9 mouse cellular contexts compared by ENCODE assay signal in genomic region chr19:6342276-6342933, GRCm38 (mm10). TPM values are rescaled to one million over a fixed set of nuclear protein-coding genes. Genes with fewer than 3 reads are reported as not detected.
DNase-seq lines count a peak whose midpoint lies in the region; ATAC-seq and TF ChIP-seq lines count a peak whose summit lies in the region.
"Had no signal": no experiment of that assay in that cellular context is flagged by ENCODE, and none has a peak within 500 bp of the region (broad histone marks: within the 10 kb centered on the region; RNA-seq: fewer than 3 reads in every experiment).

No protein-coding gene starts in this region.

- no peak for ATAC-seq in kidney, embryonic 16.5 days (ENCODE audit: low FRiP score, low TSS enrichment)
- no peak for ATAC-seq in heart, embryonic 16.5 days (replicated peaks; ENCODE audit: extremely low read depth, insufficient read depth, low FRiP score)
- ATAC-seq in liver, embryonic 14.5 days (ENCODE audit: insufficient read depth), result no peak
- no peak for ATAC-seq in megakaryocyte progenitor cell, adult 5-6 weeks (replicated peaks; ENCODE audit: poor library complexity)
- ATAC-seq: activated CD4-positive, CD25-positive, alpha-beta regulatory T cell, adult 4 months had no signal

- 72% methylated on average over 5 of the region's 5 CpGs for WGBS in kidney, embryonic 16.5 days
- 69% methylated on average over 5 of the region's 5 CpGs for WGBS in heart, embryonic 16.5 days
- 51% methylated on average over 5 of the region's 5 CpGs for WGBS in liver, embryonic 14.5 days (ENCODE audit: insufficient replicate concordance)
- WGBS in small intestine, adult 2 months, result 81% methylated on average over 5 of the region's 5 CpGs

- no peak for DNase-seq in kidney, adult 8-10 months
- DNase-seq in liver, embryonic 14.5 days (ENCODE audit: low read depth in 3 of 3, low spot score in 3 of 3), result no peak
- no peak for DNase-seq in adrenal gland, adult 8-10 months
- DNase-seq in layer of hippocampus, adult 9-10 months (ENCODE audit: low spot score), result no peak

- H3K9ac ChIP-seq in kidney, embryonic 16.5 days (replicated peaks; ENCODE audit: low read length), result no peak overlapping the region
- peak overlapping the region; percentile 82 for H3K9ac ChIP-seq in heart, embryonic 16.5 days (ENCODE audit: low read length)
- H3K9ac ChIP-seq in liver, embryonic 14.5 days (replicated peaks), result no peak overlapping the region

- no peak for TF ChIP-seq CTCF in liver, embryonic 14.5 days (IDR thresholded peaks at IDR 0.05; ENCODE audit: low read depth)
- TF ChIP-seq CTCF in small intestine, adult 2 months (IDR thresholded peaks at IDR 0.05; ENCODE audit: extremely low read depth, insufficient read length, insufficient replicate concordance, low read depth, low read length), result no peak

- TF ChIP-seq EP300 in liver, embryonic 14.5 days (IDR thresholded peaks at IDR 0.05; ENCODE audit: low read depth), result no peak

- peak overlapping the region; percentile 82 for H3K4me3 ChIP-seq in kidney, embryonic 16.5 days (ENCODE audit: low read length)
- peak overlapping the region; percentile 82 for H3K4me3 ChIP-seq in heart, embryonic 16.5 days (ENCODE audit: low read length)
- H3K4me3 ChIP-seq in liver, embryonic 14.5 days (ENCODE audit: insufficient read depth in 1 of 2, low read depth in 2 of 2, low read length in 2 of 2), result peak overlapping the region; percentile 67 to 92; a peak in 3 of 4 replicates
- H3K4me3 ChIP-seq in small intestine, adult 2 months (ENCODE audit: low read depth, low read length), result peak overlapping the region; percentile 93

- peak overlapping the region; percentile 99 for H3K4me2 ChIP-seq in kidney, embryonic 16.5 days (replicated peaks; ENCODE audit: low read depth, low read length)
- H3K4me2 ChIP-seq in heart, embryonic 16.5 days (ENCODE audit: low read depth, low read length), result peak overlapping the region; percentile 76
- peak overlapping the region; percentile 77 for H3K4me2 ChIP-seq in liver, embryonic 14.5 days (ENCODE audit: low read depth)

- H3K27me3 ChIP-seq in kidney, embryonic 16.5 days (ENCODE audit: insufficient read depth, low read length), result no peaks in the 10 kb centered on the region
- H3K27me3 ChIP-seq in heart, embryonic 16.5 days (ENCODE audit: control insufficient read depth, insufficient read depth, low read length), result no peaks in the 10 kb centered on the region
- H3K27me3 ChIP-seq in liver, embryonic 14.5 days (ENCODE audit: control insufficient read depth, insufficient read depth, low read length), result no peaks in the 10 kb centered on the region
- H3K27me3 ChIP-seq in small intestine, adult 2 months (ENCODE audit: control insufficient read depth, insufficient read depth, low read length), result no peaks in the 10 kb centered on the region

- H3K4me1 ChIP-seq in kidney, embryonic 16.5 days (ENCODE audit: insufficient read depth, low read length), result peaks cover 22% of the 10 kb centered on the region
- peaks cover 10% of the 10 kb centered on the region for H3K4me1 ChIP-seq in heart, embryonic 16.5 days (ENCODE audit: control insufficient read depth, insufficient read depth, low read length)
- peaks cover 8 to 20% of the 10 kb centered on the region in 2 experiments for H3K4me1 ChIP-seq in liver, embryonic 14.5 days (replicated peaks; ENCODE audit: control insufficient read depth in 2 of 2, insufficient read depth in 2 of 2, low read length in 1 of 2)
- H3K4me1 ChIP-seq in small intestine, adult 2 months (ENCODE audit: control insufficient read depth, insufficient read depth, insufficient read length, low read length), result peaks cover 15% of the 10 kb centered on the region

- TF ChIP-seq POLR2A in small intestine, adult 2 months (IDR thresholded peaks at IDR 0.05; ENCODE audit: low read depth, low read length), result no peak

- no peak overlapping the region for H3K27ac ChIP-seq in kidney, embryonic 16.5 days (ENCODE audit: low read length)
- 0 out of 2 replicates have a peak overlapping the region, but pooled peaks have one; percentile 21 for H3K27ac ChIP-seq in heart, embryonic 16.5 days (ENCODE audit: low read length)
- no peak overlapping the region for H3K27ac ChIP-seq in liver, embryonic 14.5 days
- H3K27ac ChIP-seq in small intestine, adult 2 months (ENCODE audit: insufficient read depth, low read depth, low read length), result no peak overlapping the region

- no peaks in the 10 kb centered on the region for H3K9me3 ChIP-seq in kidney, embryonic 16.5 days (ENCODE audit: low read length)
- no peaks in the 10 kb centered on the region for H3K9me3 ChIP-seq in heart, embryonic 16.5 days (replicated peaks; ENCODE audit: control insufficient read depth, low read length)
- H3K9me3 ChIP-seq in liver, embryonic 14.5 days (ENCODE audit: control insufficient read depth, low read length), result no peaks in the 10 kb centered on the region

- H3K36me3 ChIP-seq in kidney, embryonic 16.5 days (ENCODE audit: insufficient read depth, low read length), result peaks cover 50% of the 10 kb centered on the region
- peaks cover 24% of the 10 kb centered on the region for H3K36me3 ChIP-seq in heart, embryonic 16.5 days (ENCODE audit: control insufficient read depth, insufficient read depth)
- H3K36me3 ChIP-seq in liver, embryonic 14.5 days (replicated peaks; ENCODE audit: control insufficient read depth, insufficient read depth, low read depth), result peaks cover 6% of the 10 kb centered on the region
- peaks cover 24% of the 10 kb centered on the region for H3K36me3 ChIP-seq in small intestine, adult 2 months (ENCODE audit: control insufficient read depth, insufficient read depth, low read length)

RNA-seq across cellular contexts. Expression of gene Map4k2, which starts 1.5 kb away (rescaled TPM):
- polyA plus RNA-seq in kidney, embryonic 16.5 days (2015; fragmentation: Nextera tagmentation; extraction: Ambion mirVana), result 25.9 and 28.7 TPM in 2 replicates
- 17.2 and 18.5 TPM in 2 replicates for polyA plus RNA-seq in heart, embryonic 16.5 days (2015; fragmentation: Nextera tagmentation; extraction: Ambion mirVana)
- 15.9 and 17.6 TPM in 2 replicates for polyA plus RNA-seq in liver, embryonic 14.5 days (2012; rRNA removed)
- 3.0 and 3.7 TPM in 2 replicates for polyA plus RNA-seq in liver, embryonic 14.5 days (2014; fragmentation: Nextera tagmentation; extraction: Ambion mirVana)
- polyA plus RNA-seq in small intestine, adult 2 months (2012; rRNA removed), result 41.0 and 77.3 TPM in 2 replicates
- 10 to 100 TPM; 40.6 to 81.6 (median 61.5) TPM for total RNA-seq in adrenal gland, adult 8-10 months (2022)
- 15.8 and 16.3 TPM in 2 replicates for total RNA-seq in megakaryocyte progenitor cell, adult 5-6 weeks (2015)
- total RNA-seq in megakaryocyte progenitor cell, adult 5-6 weeks (2017), result 30.5 and 45.4 TPM in 2 replicates

RNA-seq across cellular contexts. Expression of gene Men1, which starts 7.6 kb away (rescaled TPM):
- polyA plus RNA-seq in kidney, embryonic 16.5 days (2015; fragmentation: Nextera tagmentation; extraction: Ambion mirVana), result 93.0 and 96.2 TPM in 2 replicates
- polyA plus RNA-seq in heart, embryonic 16.5 days (2015; fragmentation: Nextera tagmentation; extraction: Ambion mirVana), result 45.8 and 47.8 TPM in 2 replicates
- polyA plus RNA-seq in liver, embryonic 14.5 days (2012; rRNA removed), result 19.9 and 20.4 TPM in 2 replicates
- polyA plus RNA-seq in liver, embryonic 14.5 days (2014; fragmentation: Nextera tagmentation; extraction: Ambion mirVana), result 12.5 and 13.5 TPM in 2 replicates
- 23.6 and 38.5 TPM in 2 replicates for polyA plus RNA-seq in small intestine, adult 2 months (2012; rRNA removed)
- 10 to 100 TPM; 53.4 to 67.8 (median 64.5) TPM for total RNA-seq in adrenal gland, adult 8-10 months (2022)
- 22.9 and 23.6 TPM in 2 replicates for total RNA-seq in megakaryocyte progenitor cell, adult 5-6 weeks (2015)
- 27.2 and 27.9 TPM in 2 replicates for total RNA-seq in megakaryocyte progenitor cell, adult 5-6 weeks (2017)

RNA-seq across cellular contexts. Expression of gene Sf1, which starts 21.1 kb away (rescaled TPM):
- 132 and 150 TPM in 2 replicates for polyA plus RNA-seq in kidney, embryonic 16.5 days (2015; fragmentation: Nextera tagmentation; extraction: Ambion mirVana)
- 80.2 and 86.7 TPM in 2 replicates for polyA plus RNA-seq in heart, embryonic 16.5 days (2015; fragmentation: Nextera tagmentation; extraction: Ambion mirVana)
- 57.4 and 60.9 TPM in 2 replicates for polyA plus RNA-seq in liver, embryonic 14.5 days (2012; rRNA removed)
- polyA plus RNA-seq in liver, embryonic 14.5 days (2014; fragmentation: Nextera tagmentation; extraction: Ambion mirVana), result 57.9 and 65.0 TPM in 2 replicates
- polyA plus RNA-seq in small intestine, adult 2 months (2012; rRNA removed), result 99.0 and 171 TPM in 2 replicates
- 100 to 1,000 TPM; 193 to 274 (median 215) TPM for total RNA-seq in adrenal gland, adult 8-10 months (2022)
- 268 and 287 TPM in 2 replicates for total RNA-seq in megakaryocyte progenitor cell, adult 5-6 weeks (2015)
- 156 and 192 TPM in 2 replicates for total RNA-seq in megakaryocyte progenitor cell, adult 5-6 weeks (2017)

RNA-seq across cellular contexts. Expression of gene Cdc42bpg, which starts 36.1 kb away (rescaled TPM):
- 0.80 and 1.5 TPM in 2 replicates for polyA plus RNA-seq in kidney, embryonic 16.5 days (2015; fragmentation: Nextera tagmentation; extraction: Ambion mirVana)
- polyA plus RNA-seq in heart, embryonic 16.5 days (2015; fragmentation: Nextera tagmentation; extraction: Ambion mirVana), result 0.64 and 0.67 TPM in 2 replicates
- polyA plus RNA-seq in liver, embryonic 14.5 days (2012; rRNA removed), result 2.0 and 2.1 TPM in 2 replicates
- 0.32 and 0.33 TPM in 2 replicates for polyA plus RNA-seq in liver, embryonic 14.5 days (2014; fragmentation: Nextera tagmentation; extraction: Ambion mirVana)
- polyA plus RNA-seq in small intestine, adult 2 months (2012; rRNA removed), result 26.0 and 53.2 TPM in 2 replicates
- 10 to 100 TPM; 24.4 to 45.7 (median 38.4) TPM for total RNA-seq in adrenal gland, adult 8-10 months (2022)
- total RNA-seq in megakaryocyte progenitor cell, adult 5-6 weeks (2015), result 1.3 and 2.0 TPM in 2 replicates
- 3.2 and 3.5 TPM in 2 replicates for total RNA-seq in megakaryocyte progenitor cell, adult 5-6 weeks (2017)

RNA-seq across cellular contexts. Expression of gene Pygm, which starts 41.8 kb away (rescaled TPM):
- polyA plus RNA-seq in kidney, embryonic 16.5 days (2015; fragmentation: Nextera tagmentation; extraction: Ambion mirVana), result 36.2 and 38.3 TPM in 2 replicates
- polyA plus RNA-seq in heart, embryonic 16.5 days (2015; fragmentation: Nextera tagmentation; extraction: Ambion mirVana), result 362 and 381 TPM in 2 replicates
- 1.2 TPM in 2 replicates for polyA plus RNA-seq in liver, embryonic 14.5 days (2012; rRNA removed)
- 1.2 and 1.3 TPM in 2 replicates for polyA plus RNA-seq in liver, embryonic 14.5 days (2014; fragmentation: Nextera tagmentation; extraction: Ambion mirVana)
- polyA plus RNA-seq in small intestine, adult 2 months (2012; rRNA removed), result 3.2 and 5.0 TPM in 2 replicates
- total RNA-seq in adrenal gland, adult 8-10 months (2022), result 100 to 1,000 TPM in 2 of 4 experiments, 10 to 100 TPM in 2; 47.6 to 119 (median 92.8) TPM
- 0.30 and 1.5 TPM in 2 replicates for total RNA-seq in megakaryocyte progenitor cell, adult 5-6 weeks (2015)
- total RNA-seq in megakaryocyte progenitor cell, adult 5-6 weeks (2017), result 0.47 TPM in 1 of 2 replicates, not detected in the other
